Mouse (Mus musculus) limb, embryonic 13.5 days (tissue): Measurements from ENCODE around the gene Gm21981. TPM values are rescaled to one million over a fixed set of nuclear protein-coding genes. Genes with fewer than 3 reads are reported as not detected.
A peak's percentile ranks its signal among the peaks of the same experiment; 100 is the strongest.

Source experiments
- ATAC-seq: fragments of 200-750 bp; cut with Nextera tagmentation; 2 replicates; pipeline ENCODE4 v1.8.0; 2017; ENCODE audit warnings: low read depth, moderate number of reproducible peaks, moderate TSS enrichment; ENCODE audit not compliant: low FRiP score
- H3K27ac ChIP-seq: fragments of 300-500 bp; sonication (generic); 2 replicates; pipeline ENCODE4 v1.5.1; 2015; ENCODE audit warnings: inconsistent platforms, mild to moderate bottlenecking, moderate library complexity
- H3K27me3 ChIP-seq: fragments of 300-500 bp; sonication (generic); 2 replicates; pipeline ENCODE4 v1.6.1; 2015; ENCODE audit warnings: mild to moderate bottlenecking, inconsistent platforms
- H3K36me3 ChIP-seq: fragments of 300-500 bp; sonication (generic); 2 replicates; pipeline ENCODE4 v1.6.1; 2015; ENCODE audit warnings: inconsistent platforms, mild to moderate bottlenecking, moderate library complexity
- H3K4me1 ChIP-seq: fragments of 300-500 bp; sonication (generic); 2 replicates; pipeline ENCODE4 v1.6.1; 2015; ENCODE audit warnings: inconsistent platforms
- H3K4me2 ChIP-seq: fragments of 300-500 bp; sonication (generic); replicated peaks from 2 replicates; pipeline ENCODE4 v1.6.1; 2015; ENCODE audit warnings: inconsistent platforms, mild to moderate bottlenecking, moderate library complexity
- H3K4me3 ChIP-seq: fragments of 300-500 bp; sonication (generic); 2 replicates; pipeline ENCODE4 v1.5.1; 2015; ENCODE audit warnings: moderate library complexity, mild to moderate bottlenecking, inconsistent platforms
- H3K9ac ChIP-seq: fragments of 300-500 bp; sonication (generic); 2 replicates; pipeline ENCODE4 v1.6.1; 2015; ENCODE audit warnings: mild to moderate bottlenecking, inconsistent platforms
- H3K9me3 ChIP-seq: fragments of 300-500 bp; sonication (generic); 2 replicates; pipeline ENCODE4 v1.6.1; 2016; ENCODE audit warnings: inconsistent platforms
- WGBS: fragments of 180-500 bp; shearing (Covaris S2); methylation state at CpG from one replicate; pipeline ENCODE4 v1.1.7; 2015; 5-methylcytosine and 5-hydroxymethylcytosine counted together
- polyA plus RNA-seq: library from polyadenylated mRNA; unstranded; fragments of >200 nt; fragmentation: Nextera tagmentation; extraction: Ambion mirVana; gene quantifications from 2 replicates; pipeline ENCODE4 v1.2.1, GENCODE M21; 2015

Gene Gm21981
- polyA plus RNA-seq: 0.37 and 0.52 TPM in 2 replicates

GRCm38 (mm10) chr17:47694442-47694502 is at the start of gene Gm21981:
Gene Gm21981, minus strand, starts transcription at chr17:47694455.
- 0% methylated on average over 3 of the region's 3 CpGs for WGBS
- ATAC-seq: no peak
- peaks cover 27% of the 10 kb centered on the region for H3K4me1 ChIP-seq
- peak within 1 kb of the TSS; percentile 34; the same call in 1 of the 2 replicates for H3K27ac ChIP-seq
- peak within 1 kb of the TSS; percentile 86 for H3K9ac ChIP-seq
- H3K27me3 ChIP-seq: 0 out of 2 replicates have a peak, but pooled peaks cover 9% of the 10 kb centered on the region
- H3K4me3 ChIP-seq: peak within 1 kb of the TSS; percentile 79
- peaks cover 17% of the 10 kb centered on the region for H3K36me3 ChIP-seq
- no peaks in the 10 kb centered on the region for H3K9me3 ChIP-seq
- H3K4me2 ChIP-seq: peak within 1 kb of the TSS; percentile 70

- Histone ChIP-seq H3K4me1 (peaks cover 21% of the 10 kb centered on the region), H3K9ac (no peak overlapping the region), H3K4me2 (no peak overlapping the region), H3K36me3 (no peaks in the 10 kb centered on the region), H3K27ac (no peak overlapping the region), H3K27me3 (peaks cover 8% of the 10 kb centered on the region; the same call in 1 of the 2 replicates), H3K9me3 (no peaks in the 10 kb centered on the region), H3K4me3 (no peak overlapping the region)
- WGBS: 45% methylated on average over 16 of the region's 16 CpGs
- no peak for ATAC-seq
Observed at GRCm38 (mm10) chr17:47742991-47743734, 48.9 kb upstream of the Gm21981 start.

GRCm38 (mm10) chr17:47740186-47740585 is 45.9 kb upstream of the Gm21981 start:
- H3K4me3 ChIP-seq: no peak overlapping the region
- H3K27me3 ChIP-seq: peaks cover 8% of the 10 kb centered on the region; the same call in 1 of the 2 replicates
- 55% methylated on average over 2 of the region's 2 CpGs for WGBS
- H3K9me3 ChIP-seq: no peaks in the 10 kb centered on the region
- H3K36me3 ChIP-seq: no peaks in the 10 kb centered on the region
- 0 out of 2 replicates have a peak overlapping the region, but pooled peaks have one; percentile 15 for H3K27ac ChIP-seq
- no peak overlapping the region for H3K4me2 ChIP-seq
- H3K9ac ChIP-seq: no peak overlapping the region
- H3K4me1 ChIP-seq: peaks cover 21% of the 10 kb centered on the region
- no peak for ATAC-seq

- Histone ChIP-seq H3K27me3 (peaks cover 8% of the 10 kb centered on the region; the same call in 1 of the 2 replicates), H3K4me3 (peak overlapping the region; percentile 82), H3K4me1 (peaks cover 21% of the 10 kb centered on the region), H3K9me3 (no peaks in the 10 kb centered on the region), H3K4me2 (peak overlapping the region; percentile 95), H3K9ac (peak overlapping the region; percentile 79), H3K27ac (peak overlapping the region; percentile 80), H3K36me3 (no peaks in the 10 kb centered on the region)
- ATAC-seq: no peak
- WGBS: 2% methylated on average over 20 of the region's 20 CpGs
Observed at GRCm38 (mm10) chr17:47738879-47739798, 44.9 kb upstream of the Gm21981 start.

- peak overlapping the region; percentile 82 for H3K4me3 ChIP-seq
- H3K27me3 ChIP-seq: peaks cover 8% of the 10 kb centered on the region; the same call in 1 of the 2 replicates
- ATAC-seq: peak; percentile 48
- peaks cover 21% of the 10 kb centered on the region for H3K4me1 ChIP-seq
- H3K4me2 ChIP-seq: peak overlapping the region; percentile 95
- peak overlapping the region; percentile 79 for H3K9ac ChIP-seq
- no peaks in the 10 kb centered on the region for H3K36me3 ChIP-seq
- no peaks in the 10 kb centered on the region for H3K9me3 ChIP-seq
- under 1% methylated on average over 52 of the region's 61 CpGs for WGBS
- H3K27ac ChIP-seq: peak overlapping the region; percentile 80
Observed at GRCm38 (mm10) chr17:47738066-47738878, 44.0 kb upstream of the Gm21981 start.

GRCm38 (mm10) chr17:47737271-47738065 is 43.2 kb upstream of the Gm21981 start:
- H3K4me2 ChIP-seq: peak overlapping the region; percentile 95
- peak overlapping the region; percentile 80 for H3K27ac ChIP-seq
- peaks cover 21% of the 10 kb centered on the region for H3K4me1 ChIP-seq
- H3K9ac ChIP-seq: peak overlapping the region; percentile 79
- H3K9me3 ChIP-seq: no peaks in the 10 kb centered on the region
- WGBS: under 1% methylated on average over 46 of the region's 60 CpGs
- peaks cover 8% of the 10 kb centered on the region; the same call in 1 of the 2 replicates for H3K27me3 ChIP-seq
- ATAC-seq: peak; percentile 90
- peak overlapping the region; percentile 82 for H3K4me3 ChIP-seq
- H3K36me3 ChIP-seq: no peaks in the 10 kb centered on the region

- Histone ChIP-seq H3K4me1 (peaks cover 21% of the 10 kb centered on the region), H3K4me2 (peak within 1 kb of the TSS; percentile 95), H3K9me3 (no peaks in the 10 kb centered on the region), H3K9ac (peak within 1 kb of the TSS; percentile 79), H3K27me3 (peaks cover 7% of the 10 kb centered on the region; the same call in 1 of the 2 replicates), H3K27ac (peak within 1 kb of the TSS; percentile 80), H3K4me3 (peak within 1 kb of the TSS; percentile 82), H3K36me3 (no peaks in the 10 kb centered on the region)
- ATAC-seq: peak; percentile 72
- under 1% methylated on average over 45 of the region's 47 CpGs for WGBS
Observed at GRCm38 (mm10) chr17:47736856-47737255, 42.6 kb upstream of the Gm21981 start, which contains the start of gene Tfeb. Gene Tfeb, plus strand, starts transcription at chr17:47737030.

- Histone ChIP-seq H3K27ac (no peak overlapping the region), H3K9me3 (no peaks in the 10 kb centered on the region), H3K4me3 (no peak overlapping the region), H3K4me1 (peaks cover 21% of the 10 kb centered on the region), H3K9ac (no peak overlapping the region), H3K4me2 (no peak overlapping the region), H3K36me3 (no peaks in the 10 kb centered on the region), H3K27me3 (no peaks in the 10 kb centered on the region)
- ATAC-seq: no peak
- WGBS: 71% methylated on average over 14 of the region's 14 CpGs
Observed at GRCm38 (mm10) chr17:47735553-47736100, 41.4 kb upstream of the Gm21981 start.

- 60% methylated on average over 24 of the region's 24 CpGs for WGBS
- Histone ChIP-seq H3K36me3 (no peaks in the 10 kb centered on the region), H3K9me3 (no peaks in the 10 kb centered on the region), H3K9ac (no peak overlapping the region), H3K4me1 (no peaks in the 10 kb centered on the region), H3K4me2 (no peak overlapping the region), H3K27ac (no peak overlapping the region), H3K4me3 (no peak overlapping the region), H3K27me3 (no peaks in the 10 kb centered on the region)
- no peak for ATAC-seq
Observed at GRCm38 (mm10) chr17:47730633-47731575, 36.6 kb upstream of the Gm21981 start.

- Histone ChIP-seq H3K4me1 (no peaks in the 10 kb centered on the region), H3K4me3 (no peak within 1 kb of the TSS), H3K27ac (no peak within 1 kb of the TSS), H3K36me3 (no peaks in the 10 kb centered on the region), H3K4me2 (no peak within 1 kb of the TSS), H3K27me3 (no peaks in the 10 kb centered on the region), H3K9ac (no peak within 1 kb of the TSS), H3K9me3 (no peaks in the 10 kb centered on the region)
- 74% methylated on average over 11 of the region's 11 CpGs for WGBS
- no peak for ATAC-seq
Observed at GRCm38 (mm10) chr17:47726566-47726965, 32.3 kb upstream of the Gm21981 start, which contains the start of gene Pgc. Gene Pgc, plus strand, starts transcription at chr17:47726842.
